Mouse (Mus musculus) forebrain, embryonic 16.5 days (tissue): ENCODE measurements around the gene Sub1. TPM values are rescaled to one million over a fixed set of nuclear protein-coding genes. Genes with fewer than 3 reads are reported as not detected.

Experiments
- ATAC-seq: fragments of 200-750 bp; cut with Nextera tagmentation; 2 replicates; pipeline ENCODE4 v1.8.0; 2017; ENCODE audit warnings: mild to moderate bottlenecking, moderate library complexity
- H3K27ac ChIP-seq: fragments of 300-500 bp; sonication (generic); 2 replicates; pipeline ENCODE4 v1.5.1; 2014; ENCODE audit warnings: low read length, control low read depth
- H3K27me3 ChIP-seq: fragments of 300-500 bp; sonication (generic); replicated peaks from 2 replicates; pipeline ENCODE4 v1.6.1; 2014; ENCODE audit warnings: low read length; ENCODE audit not compliant: control insufficient read depth, insufficient read depth
- H3K36me3 ChIP-seq: fragments of 300-500 bp; sonication (generic); 2 replicates; pipeline ENCODE4 v1.6.1; 2014; ENCODE audit not compliant: control insufficient read depth, insufficient read depth
- H3K4me1 ChIP-seq: fragments of 300-500 bp; sonication (generic); replicated peaks from 2 replicates; pipeline ENCODE4 v1.6.1; 2014; ENCODE audit warnings: low read length; ENCODE audit not compliant: control insufficient read depth, insufficient read depth
- H3K4me2 ChIP-seq: fragments of 300-500 bp; sonication (generic); 2 replicates; pipeline ENCODE4 v1.6.1; 2014; ENCODE audit warnings: mild to moderate bottlenecking, low read length, control low read depth
- H3K4me3 ChIP-seq: fragments of 300-500 bp; sonication (generic); replicated peaks from 2 replicates; pipeline ENCODE4 v1.5.1; 2014; ENCODE audit warnings: mild to moderate bottlenecking, low read length, control low read depth
- H3K9ac ChIP-seq: fragments of 300-500 bp; sonication (generic); replicated peaks from 2 replicates; pipeline ENCODE4 v1.6.1; 2014; ENCODE audit warnings: low read depth, low read length, control low read depth
- H3K9me3 ChIP-seq: fragments of 300-500 bp; sonication (generic); 2 replicates; pipeline ENCODE4 v1.6.1; 2016; ENCODE audit warnings: low read length; ENCODE audit not compliant: control insufficient read depth
- WGBS: fragments of 180-500 bp; shearing (Covaris S2); extraction: QIAGEN DNeasy Blood & Tissue Kit; methylation state at CpG from one replicate; pipeline ENCODE4 v1.1.7; 2014; 5-methylcytosine and 5-hydroxymethylcytosine counted together
- polyA plus RNA-seq: library from polyadenylated mRNA; unstranded; fragments of >200 nt; fragmentation: Nextera tagmentation; extraction: Ambion mirVana; gene quantifications from 2 replicates; pipeline ENCODE4 v1.2.1, GENCODE M21; 2015

The Sub1 gene
- 463 and 464 TPM in 2 replicates for polyA plus RNA-seq

DNA sequence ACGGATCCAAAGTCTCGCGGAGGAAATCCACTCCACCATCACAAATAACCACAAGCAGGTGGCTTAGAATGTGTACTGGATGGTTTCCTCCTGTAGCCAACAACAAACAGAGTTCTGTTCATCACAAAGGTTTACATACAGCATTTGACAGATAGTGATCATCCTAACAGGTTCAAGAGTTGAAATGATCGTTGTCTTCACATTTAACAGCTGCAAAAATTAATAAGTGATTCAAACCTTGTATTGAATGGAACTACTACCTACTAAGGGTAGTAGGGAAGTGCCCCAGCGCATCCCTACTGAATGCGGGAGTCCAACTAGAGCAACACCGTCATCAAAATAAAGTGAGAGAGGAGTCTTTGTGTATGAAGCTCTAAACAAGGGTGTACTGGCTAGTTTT lies at the start of gene Sub1:
Gene Sub1, minus strand, starts transcription at position 101 of the 400 bp plus-strand sequence.
- Histone ChIP-seq H3K27ac (peak within 1 kb of the TSS; percentile 83), H3K36me3 (peaks cover 8% of the 10 kb centered on the region; the same call in 1 of the 2 replicates), H3K9me3 (no peaks in the 10 kb centered on the region), H3K4me1 (peaks cover 18% of the 10 kb centered on the region), H3K4me2 (peak within 1 kb of the TSS; percentile 39), H3K4me3 (peak within 1 kb of the TSS; percentile 95), H3K9ac (peak within 1 kb of the TSS; percentile 93), H3K27me3 (no peaks in the 10 kb centered on the region)
- no peak for ATAC-seq
- 92% methylated on average over 7 of the region's 7 CpGs for WGBS

GRCm38 (mm10) chr15:12040407-12040710 lies 43.6 kb upstream of the Sub1 start:
- no peak for ATAC-seq

DNA sequence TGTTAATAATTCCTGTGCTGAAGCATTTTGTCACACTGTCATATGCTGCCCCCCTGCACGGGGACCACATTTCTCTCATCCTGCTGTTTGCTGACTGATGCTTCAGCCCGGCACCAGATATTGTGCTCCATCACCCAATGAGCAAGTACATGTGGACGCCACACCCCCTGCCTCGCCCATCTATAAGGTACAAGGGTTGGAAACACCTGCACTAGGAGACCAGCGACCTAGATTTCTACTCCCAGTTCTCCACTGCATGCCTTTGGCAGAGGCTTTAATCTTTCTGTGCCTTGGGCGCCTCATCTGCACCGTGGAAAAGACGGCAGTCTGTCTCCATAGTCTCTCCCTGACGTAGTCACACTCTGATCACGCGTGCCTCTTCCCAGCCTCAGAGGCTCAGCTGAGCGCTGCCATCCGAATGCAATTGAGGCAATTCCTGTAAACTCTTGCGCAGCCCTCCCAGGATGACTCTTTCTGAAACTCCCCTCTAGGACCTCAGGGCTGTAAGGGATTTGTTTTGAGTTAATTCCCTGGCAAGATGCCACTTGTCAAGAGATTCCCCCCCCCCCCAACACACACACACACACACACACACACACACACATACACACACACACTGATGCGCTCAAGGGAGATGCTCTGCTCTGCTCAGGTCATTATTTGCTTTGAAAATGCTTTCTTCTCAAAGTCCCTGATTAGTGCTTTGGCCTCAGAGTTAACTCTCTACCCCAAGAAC lies 43.1 kb upstream of the Sub1 start:
- Histone ChIP-seq H3K36me3 (no peaks in the 10 kb centered on the region), H3K27me3 (no peaks in the 10 kb centered on the region), H3K4me1 (peaks cover 9% of the 10 kb centered on the region), H3K4me2 (no peak overlapping the region), H3K9ac (no peak overlapping the region), H3K27ac (no peak overlapping the region), H3K9me3 (no peaks in the 10 kb centered on the region), H3K4me3 (no peak overlapping the region)
- peak; percentile 80 for ATAC-seq
- WGBS = 51% methylated on average over 15 of the region's 15 CpGs

More at GRCm38 (mm10) chr15:12040407-12040710, 43.6 kb upstream of the Sub1 start:
- Histone ChIP-seq H3K4me1 (peaks cover 9% of the 10 kb centered on the region), H3K9ac (no peak overlapping the region), H3K4me2 (no peak overlapping the region), H3K27ac (no peak overlapping the region), H3K9me3 (no peaks in the 10 kb centered on the region), H3K27me3 (no peaks in the 10 kb centered on the region), H3K4me3 (no peak overlapping the region), H3K36me3 (no peaks in the 10 kb centered on the region)
- WGBS = 55% methylated on average over 5 of the region's 5 CpGs

DNA sequence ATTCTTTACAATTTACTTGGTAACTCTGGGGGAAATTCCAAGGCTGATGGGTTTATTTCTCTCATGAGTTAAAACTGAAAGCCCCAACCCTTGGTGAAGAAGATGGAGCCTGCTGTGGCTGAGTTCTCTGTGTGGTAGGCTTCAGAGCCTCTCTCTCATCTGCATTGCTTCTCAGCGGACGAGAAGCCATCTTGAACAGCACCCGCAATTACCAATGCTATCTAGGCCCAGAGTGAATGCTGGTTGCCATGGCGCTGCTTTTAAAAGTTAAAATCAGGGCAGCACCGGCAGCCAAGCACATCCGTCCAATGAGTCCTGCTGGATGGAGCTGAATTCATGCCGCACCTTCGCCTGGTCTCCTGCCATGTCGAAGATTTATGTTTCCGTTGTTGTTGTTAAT lies 42.5 kb upstream of the Sub1 start:
- Histone ChIP-seq H3K4me2 (no peak overlapping the region), H3K4me1 (peaks cover 9% of the 10 kb centered on the region), H3K27me3 (no peaks in the 10 kb centered on the region), H3K36me3 (no peaks in the 10 kb centered on the region), H3K27ac (no peak overlapping the region), H3K9me3 (no peaks in the 10 kb centered on the region), H3K4me3 (no peak overlapping the region), H3K9ac (no peak overlapping the region)
- ATAC-seq = peak; percentile 72
- 48% methylated on average over 10 of the region's 10 CpGs for WGBS

GRCm38 (mm10) chr15:12037866-12038625 lies 41.3 kb upstream of the Sub1 start:
- Histone ChIP-seq H3K9ac (no peak overlapping the region), H3K27ac (no peak overlapping the region), H3K27me3 (no peaks in the 10 kb centered on the region), H3K9me3 (no peaks in the 10 kb centered on the region), H3K4me3 (no peak overlapping the region), H3K4me1 (peaks cover 9% of the 10 kb centered on the region), H3K4me2 (no peak overlapping the region), H3K36me3 (no peaks in the 10 kb centered on the region)
- 80% methylated on average over 10 of the region's 10 CpGs for WGBS
- no peak; the same call in 1 of the 2 replicates for ATAC-seq

DNA sequence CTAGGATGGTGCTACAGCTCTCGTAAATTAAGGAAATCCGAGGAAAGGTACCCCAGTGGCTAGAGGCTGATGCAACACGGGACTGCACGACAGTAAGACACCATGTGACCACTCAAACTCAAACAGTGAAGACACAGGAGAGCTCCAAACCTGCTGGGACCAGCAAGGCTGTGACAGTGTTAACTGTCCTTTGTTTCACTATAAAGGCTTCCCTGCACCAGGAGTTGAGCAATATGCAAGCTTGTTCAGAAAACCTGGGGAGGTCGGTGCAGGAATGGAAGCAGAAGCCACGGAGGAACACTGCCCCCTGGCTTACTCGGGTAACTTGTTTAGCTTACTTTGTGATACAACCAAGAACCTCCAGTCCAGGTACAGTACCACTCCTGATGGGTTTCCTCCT lies 40.4 kb upstream of the Sub1 start:
- Histone ChIP-seq H3K9ac (no peak overlapping the region), H3K9me3 (no peaks in the 10 kb centered on the region), H3K36me3 (no peaks in the 10 kb centered on the region), H3K4me3 (no peak overlapping the region), H3K4me1 (peaks cover 9% of the 10 kb centered on the region), H3K27ac (no peak overlapping the region), H3K27me3 (no peaks in the 10 kb centered on the region), H3K4me2 (no peak overlapping the region)
- ATAC-seq = no peak
- 58% methylated on average over 7 of the region's 7 CpGs for WGBS

GRCm38 (mm10) chr15:12036675-12037074 lies 39.9 kb upstream of the Sub1 start:
- H3K27me3 ChIP-seq = no peaks in the 10 kb centered on the region
- H3K4me1 ChIP-seq = peaks cover 9% of the 10 kb centered on the region
- H3K36me3 ChIP-seq = no peaks in the 10 kb centered on the region
- ATAC-seq = no peak
- H3K9me3 ChIP-seq = no peaks in the 10 kb centered on the region
- 77% methylated on average over 5 of the region's 5 CpGs for WGBS
- no peak overlapping the region for H3K4me2 ChIP-seq
- no peak overlapping the region for H3K27ac ChIP-seq
- no peak overlapping the region for H3K9ac ChIP-seq
- no peak overlapping the region for H3K4me3 ChIP-seq

DNA sequence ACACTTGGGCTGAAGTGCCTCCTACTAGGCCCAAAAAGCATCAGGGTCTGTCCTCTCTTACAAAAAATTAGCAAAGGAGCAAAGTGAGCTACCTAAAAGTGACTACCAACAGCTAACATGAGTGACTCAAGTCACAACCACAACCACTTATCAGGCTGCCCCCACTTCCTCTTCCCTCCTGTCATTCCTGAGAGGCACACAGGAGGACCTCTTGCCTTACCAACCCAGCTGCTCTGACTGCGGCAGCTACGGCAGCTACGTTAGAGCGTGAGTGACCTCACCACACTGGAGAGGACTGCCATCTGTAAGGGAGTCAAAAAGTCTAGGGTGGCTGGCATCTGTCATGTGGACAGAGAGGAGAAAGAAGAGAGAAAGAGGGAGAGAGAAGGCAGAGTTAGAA lies 37.5 kb upstream of the Sub1 start:
- Histone ChIP-seq H3K9me3 (no peaks in the 10 kb centered on the region), H3K9ac (no peak overlapping the region), H3K27me3 (no peaks in the 10 kb centered on the region), H3K36me3 (no peaks in the 10 kb centered on the region), H3K4me3 (no peak overlapping the region), H3K4me1 (peaks cover 3% of the 10 kb centered on the region; the same call in 1 of the 2 replicates), H3K4me2 (no peak overlapping the region), H3K27ac (no peak overlapping the region)
- no peak for ATAC-seq
- 91% methylated on average over 4 of the region's 4 CpGs for WGBS

- Histone ChIP-seq H3K9me3 (no peaks in the 10 kb centered on the region), H3K27ac (no peak overlapping the region), H3K36me3 (no peaks in the 10 kb centered on the region), H3K27me3 (no peaks in the 10 kb centered on the region), H3K4me3 (no peak overlapping the region), H3K4me2 (no peak overlapping the region), H3K4me1 (no peaks in the 10 kb centered on the region), H3K9ac (no peak overlapping the region)
- no peak for ATAC-seq
Observed at GRCm38 (mm10) chr15:12033155-12033554, 36.4 kb upstream of the Sub1 start.
